Mouse (Mus musculus): ENCODE results near the gene Tnik.

The Tnik gene

GRCm38 (mm10) chr3:28350147-28350801, 87.3 kb downstream of the Tnik start:
- DNase-seq (ENCODE audit: low spot score in 2 of 2), result no peak

- no peak for DNase-seq (ENCODE audit: low spot score in 2 of 2)
Measured at GRCm38 (mm10) chr3:28358391-28358790, 95.4 kb downstream of the Tnik start.

- no peak for DNase-seq (ENCODE audit: low spot score in 2 of 2)
Measured at GRCm38 (mm10) chr3:28359138-28359537, 96.1 kb downstream of the Tnik start.

GRCm38 (mm10) chr3:28361056-28361455, 98.0 kb downstream of the Tnik start:
- DNase-seq (ENCODE audit: low spot score in 2 of 2), result no peak

GRCm38 (mm10) chr3:28363441-28364125, 100.6 kb downstream of the Tnik start:
- no peak for DNase-seq (ENCODE audit: low spot score in 2 of 2)

- DNase-seq (ENCODE audit: low spot score in 2 of 2), result no peak
Measured at GRCm38 (mm10) chr3:28368746-28369145, 105.7 kb downstream of the Tnik start.

GRCm38 (mm10) chr3:28369266-28369665, 106.3 kb downstream of the Tnik start:
- DNase-seq (ENCODE audit: low spot score in 2 of 2), result no peak

- no peak for DNase-seq (ENCODE audit: low spot score in 2 of 2)
Measured at GRCm38 (mm10) chr3:28369698-28370097, 106.7 kb downstream of the Tnik start.

- DNase-seq (ENCODE audit: low spot score in 2 of 2), result no peak
Measured at GRCm38 (mm10) chr3:28371583-28371982, 108.6 kb downstream of the Tnik start.

GRCm38 (mm10) chr3:28372459-28372858, 109.4 kb downstream of the Tnik start:
- no peak for DNase-seq (ENCODE audit: low spot score in 2 of 2)

GRCm38 (mm10) chr3:28374738-28375510, 111.9 kb downstream of the Tnik start:
- no peak for DNase-seq (ENCODE audit: low spot score in 2 of 2)

- no peak for DNase-seq (ENCODE audit: low spot score in 2 of 2)
Measured at GRCm38 (mm10) chr3:28380224-28380623, 117.2 kb downstream of the Tnik start.

- DNase-seq (ENCODE audit: low spot score in 2 of 2), result no peak
Measured at GRCm38 (mm10) chr3:28383526-28384126, 120.6 kb downstream of the Tnik start.

- no peak for DNase-seq (ENCODE audit: low spot score in 2 of 2)
Measured at GRCm38 (mm10) chr3:28385199-28385975, 122.4 kb downstream of the Tnik start.

- DNase-seq (ENCODE audit: low spot score in 2 of 2), result no peak
Measured at GRCm38 (mm10) chr3:28388540-28388939, 125.5 kb downstream of the Tnik start.

GRCm38 (mm10) chr3:28390183-28390582, 127.2 kb downstream of the Tnik start:
- DNase-seq (ENCODE audit: low spot score in 2 of 2), result no peak

- no peak for DNase-seq (ENCODE audit: low spot score in 2 of 2)
Measured at GRCm38 (mm10) chr3:28392542-28392941, 129.5 kb downstream of the Tnik start.

- DNase-seq (ENCODE audit: low spot score in 2 of 2), result no peak
Measured at GRCm38 (mm10) chr3:28398781-28399180, 135.8 kb downstream of the Tnik start.

- DNase-seq (ENCODE audit: low spot score in 2 of 2), result no peak
Measured at GRCm38 (mm10) chr3:28399593-28400216, 136.7 kb downstream of the Tnik start.

GRCm38 (mm10) chr3:28401335-28401734, 138.3 kb downstream of the Tnik start:
- DNase-seq (ENCODE audit: low spot score in 2 of 2), result no peak

GRCm38 (mm10) chr3:28402221-28402620, 139.2 kb downstream of the Tnik start:
- no peak for DNase-seq (ENCODE audit: low spot score in 2 of 2)
